Mouse (Mus musculus) mouse trophoblast stem cell (cell line): ENCODE results near the gene Krt78.

Experiments used
- in situ Hi-C, 2 experiments: fragments of 300-500 bp; cut with MseI, MboI; formaldehyde crosslinking; loops; 2 replicates in 1 of 2; 3 replicates in 1 of 2; pipeline ENCODE4 v1.15.1; 2025

The Krt78 gene

DNA sequence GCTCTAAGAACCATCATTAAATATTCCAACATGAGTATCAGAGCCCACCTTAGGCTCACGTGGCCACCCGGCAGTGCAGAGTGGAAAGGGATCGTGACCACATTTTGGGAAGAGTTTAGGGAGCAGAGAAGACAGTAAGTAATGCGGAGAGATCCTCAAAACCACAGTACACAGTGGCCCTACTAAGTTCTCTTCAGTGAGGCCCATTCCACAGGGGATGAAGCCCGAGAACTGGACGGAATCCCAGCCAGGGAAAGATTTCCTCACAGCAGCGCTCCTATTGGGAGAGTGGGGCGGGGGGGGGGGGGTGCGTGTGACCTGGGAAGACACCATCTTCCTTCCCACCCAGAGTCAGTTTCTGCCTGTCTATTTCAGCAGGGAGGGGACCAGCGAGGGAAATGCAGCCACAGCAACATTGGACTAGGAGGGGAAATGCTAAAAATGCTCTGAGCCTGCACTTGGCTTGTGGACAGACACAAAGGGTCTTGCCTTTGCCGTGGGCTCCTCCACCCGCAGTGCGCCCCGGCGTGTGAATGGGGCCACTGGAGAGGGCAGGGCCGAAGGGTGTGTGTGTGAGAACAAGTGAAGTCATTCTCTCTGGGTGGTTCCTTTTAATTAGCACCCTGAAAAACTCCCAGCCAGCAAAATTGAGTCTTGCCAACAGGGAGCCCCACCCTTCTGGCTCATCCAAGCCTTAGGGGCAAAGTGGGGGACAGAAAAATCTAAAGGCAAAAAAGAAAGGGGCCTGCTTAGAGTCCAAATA, 20.2 kb upstream of the Krt78 start:
- in situ Hi-C loops: loop anchor here (5.0 to 10.0 kb wide), 3 partner anchors 202 to 637 kb away; no protein-coding TSS in a partner anchor

DNA sequence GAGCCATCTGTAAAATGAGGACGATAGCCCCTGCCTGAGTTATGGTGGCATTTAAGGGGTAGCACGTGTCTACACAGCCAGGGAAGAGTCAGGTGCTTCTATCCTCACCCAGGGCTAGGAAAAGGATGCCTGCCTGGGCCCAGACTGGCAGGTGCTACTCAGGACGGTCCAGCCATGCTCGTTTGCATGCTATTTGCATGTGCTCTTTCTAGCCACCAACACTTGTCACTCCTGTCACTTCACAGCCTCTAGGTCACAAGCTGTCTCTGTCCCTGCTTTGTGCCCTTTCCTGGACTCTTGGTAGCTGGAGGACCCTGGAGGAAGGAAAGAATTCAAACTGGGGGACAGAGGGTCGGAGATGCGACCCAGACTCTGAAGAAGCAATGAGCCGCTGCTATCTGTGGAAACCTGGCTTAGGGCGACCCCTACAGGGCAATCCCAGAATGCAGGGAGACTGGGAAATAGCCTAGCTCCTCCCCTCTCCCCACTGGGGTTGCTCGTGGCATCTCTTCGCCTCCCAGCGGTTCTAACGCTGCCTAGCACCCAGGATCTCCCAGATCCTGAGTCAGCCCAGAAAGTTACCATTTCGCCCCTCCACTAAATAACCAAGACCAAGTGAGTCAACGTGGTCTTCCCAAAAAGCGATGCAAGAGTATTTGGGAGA, 19.5 kb upstream of the Krt78 start:
- in situ Hi-C loops: loop anchor here (5.0 to 10.0 kb wide), 3 partner anchors 201 to 636 kb away; no protein-coding TSS in a partner anchor

DNA sequence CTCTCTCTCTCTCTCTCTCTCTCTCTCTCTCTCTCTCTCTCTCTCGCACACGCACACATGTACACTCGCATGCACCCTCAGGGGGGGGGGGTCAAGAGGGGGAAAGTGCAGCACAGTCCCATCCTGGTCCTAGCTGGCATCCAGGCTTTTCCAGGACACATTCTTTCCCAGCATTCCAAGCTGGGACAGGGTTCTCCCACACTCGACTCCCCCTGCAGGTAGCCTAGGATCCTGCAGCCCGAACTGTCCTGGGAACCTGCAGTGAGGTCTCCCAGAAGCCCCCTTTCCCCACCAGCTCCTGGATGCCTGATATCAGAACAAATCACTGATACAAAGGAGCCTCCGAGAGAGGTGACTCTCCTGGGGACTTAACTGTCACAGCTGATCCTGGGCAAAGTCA, 16.4 kb upstream of the Krt78 start:
- in situ Hi-C loops: loop anchor here (5.0 to 10.0 kb wide), 3 partner anchors 198 to 633 kb away; no protein-coding TSS in a partner anchor

DNA sequence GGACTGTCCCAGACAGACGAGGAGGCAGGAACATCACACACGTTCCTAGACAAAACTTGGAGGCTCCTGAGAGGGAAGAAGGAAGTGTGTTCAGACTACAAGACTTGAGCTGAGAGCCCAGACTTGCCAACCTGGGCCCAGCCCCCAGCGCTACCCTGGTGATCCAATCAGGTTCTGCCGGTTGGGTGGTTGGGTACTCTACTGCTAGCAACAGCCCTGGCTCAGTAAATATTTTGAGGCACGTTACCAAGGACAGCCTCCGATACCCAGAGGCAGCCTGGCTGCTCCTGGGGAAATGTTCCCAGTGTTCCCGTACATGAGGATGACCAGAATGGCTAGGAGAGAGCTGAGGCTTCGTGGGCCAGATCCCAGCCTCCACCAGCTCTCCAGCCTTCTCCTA, 12.7 kb upstream of the Krt78 start:
- in situ Hi-C loops: no loop called here

DNA sequence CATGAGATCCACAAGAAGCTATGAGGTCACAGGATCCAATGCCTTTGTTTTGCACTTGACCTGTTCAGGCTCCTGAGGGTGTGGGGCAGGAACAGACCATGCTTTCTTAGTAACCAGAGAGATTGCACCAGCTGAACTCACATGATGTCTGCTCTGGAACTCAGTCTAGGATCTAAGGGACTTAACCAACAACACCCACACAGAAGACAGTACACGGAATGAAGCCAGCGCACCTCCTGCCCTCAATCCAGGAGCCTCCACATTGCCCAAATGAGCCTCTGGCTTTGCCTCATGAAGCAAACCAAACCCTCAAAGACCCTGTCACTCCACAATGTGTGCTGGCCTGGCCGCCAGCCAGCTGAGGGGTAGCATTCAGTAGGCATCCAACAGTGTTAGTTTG, 4.8 kb upstream of the Krt78 start:
- in situ Hi-C loops: no loop called here

DNA sequence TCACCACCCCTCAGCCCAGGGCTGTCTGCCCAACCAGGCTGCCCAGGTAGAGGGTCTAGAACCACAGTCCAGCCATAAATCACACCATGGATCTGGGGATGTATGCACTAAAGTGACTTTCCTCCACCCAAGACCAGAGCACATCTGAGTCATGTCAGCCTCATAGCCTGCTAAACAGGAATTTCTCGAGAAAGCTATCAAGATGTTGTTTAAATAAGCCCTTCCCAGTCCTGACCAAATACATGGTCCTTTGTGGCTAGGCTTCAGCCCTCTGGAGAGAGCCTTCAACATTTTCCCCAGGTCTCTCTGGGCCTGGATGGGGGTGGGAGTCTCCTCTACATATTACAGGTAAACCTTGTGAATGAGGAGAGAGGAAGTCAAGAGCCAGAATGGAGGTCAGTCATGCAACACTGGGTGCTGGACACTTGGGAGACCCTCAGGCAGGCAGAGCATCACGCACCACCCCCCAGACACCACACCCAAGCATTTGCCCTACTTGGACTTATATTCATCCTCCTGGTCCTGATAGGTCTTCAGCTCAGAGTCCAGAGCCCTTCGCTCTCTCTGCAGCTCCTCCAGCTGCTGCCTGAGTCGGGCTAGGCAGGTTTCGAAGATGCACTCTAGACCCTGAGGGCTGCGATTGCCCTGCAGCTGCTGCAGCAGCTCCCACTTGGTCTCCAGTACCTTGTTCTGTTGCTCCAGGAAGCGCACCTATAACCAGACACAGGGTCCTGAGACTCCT, 1.2 kb downstream of the Krt78 start:
- in situ Hi-C loops: no loop called here

DNA sequence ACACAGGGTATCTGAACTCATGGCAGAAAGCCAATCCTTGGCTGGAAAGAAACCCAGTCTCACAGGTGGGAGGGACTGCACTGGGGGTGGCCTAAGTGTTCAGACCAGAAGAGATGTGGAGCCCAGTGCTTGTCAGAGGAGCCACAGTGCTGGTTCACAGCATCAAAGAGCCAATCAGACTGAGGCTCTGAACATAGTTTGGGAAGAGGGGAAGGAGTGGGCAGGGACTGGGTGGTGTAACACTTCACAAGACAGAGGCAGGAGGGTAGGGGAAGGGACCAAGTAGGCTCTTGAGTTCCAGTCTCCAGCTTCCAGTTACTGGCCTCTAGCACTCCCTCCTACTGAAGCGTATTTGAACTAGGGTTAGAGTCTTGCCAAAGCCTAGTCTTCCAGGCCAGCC, 8.7 kb downstream of the Krt78 start:
- in situ Hi-C loops: no loop called here

DNA sequence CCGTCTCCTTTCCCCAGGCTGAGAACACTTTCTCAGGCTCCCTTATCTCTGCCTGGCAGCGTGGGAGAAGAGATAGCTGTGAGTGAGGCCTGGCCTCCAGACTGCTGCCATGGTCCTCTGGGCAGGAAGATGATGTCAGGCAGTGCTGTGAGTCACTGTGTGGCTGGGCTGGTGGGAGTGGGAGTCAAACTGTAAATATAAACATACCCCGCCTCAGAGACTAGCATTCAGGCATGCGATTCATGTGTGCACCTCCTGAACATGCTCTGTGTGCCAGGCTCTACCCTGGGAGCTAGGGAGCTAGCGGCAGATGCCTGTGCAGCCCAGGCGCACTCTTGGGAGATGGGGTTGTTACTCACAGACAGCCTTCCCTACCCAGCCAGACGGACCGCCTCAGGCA, 12.1 kb downstream of the Krt78 start:
- in situ Hi-C loops: no loop called here

DNA sequence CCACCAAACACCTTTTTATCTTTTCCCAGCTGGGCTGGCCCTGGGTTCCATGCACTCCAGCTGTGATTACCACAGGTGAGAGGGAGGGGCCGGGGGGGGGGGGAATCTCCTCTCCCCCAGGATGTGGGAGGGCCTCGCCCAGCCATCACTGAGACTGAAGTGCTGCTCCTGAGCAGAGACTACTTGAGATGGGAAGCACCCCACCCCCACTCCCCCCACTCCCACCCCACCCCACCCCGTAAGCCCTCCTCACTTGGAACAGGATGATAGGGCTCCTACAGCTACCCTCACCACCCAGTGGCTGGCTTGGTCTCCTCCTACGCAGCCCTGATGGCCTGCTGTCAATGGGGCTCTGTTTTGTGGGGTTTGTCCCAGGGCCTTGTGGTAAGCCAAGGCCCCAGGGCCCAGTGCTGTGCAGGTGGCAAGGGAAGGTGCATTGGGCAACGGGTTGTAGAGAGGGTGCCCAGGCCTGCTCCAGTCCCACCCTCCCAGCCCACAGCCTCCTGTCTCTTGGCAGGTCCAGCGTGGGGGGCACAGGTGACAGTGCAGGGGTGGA, 13.7 kb downstream of the Krt78 start, which contains the start of gene Krt79:
TSS of gene Krt79 (minus strand) at position 51 of the 556 bp plus-strand sequence.
- in situ Hi-C loops: no loop called here

DNA sequence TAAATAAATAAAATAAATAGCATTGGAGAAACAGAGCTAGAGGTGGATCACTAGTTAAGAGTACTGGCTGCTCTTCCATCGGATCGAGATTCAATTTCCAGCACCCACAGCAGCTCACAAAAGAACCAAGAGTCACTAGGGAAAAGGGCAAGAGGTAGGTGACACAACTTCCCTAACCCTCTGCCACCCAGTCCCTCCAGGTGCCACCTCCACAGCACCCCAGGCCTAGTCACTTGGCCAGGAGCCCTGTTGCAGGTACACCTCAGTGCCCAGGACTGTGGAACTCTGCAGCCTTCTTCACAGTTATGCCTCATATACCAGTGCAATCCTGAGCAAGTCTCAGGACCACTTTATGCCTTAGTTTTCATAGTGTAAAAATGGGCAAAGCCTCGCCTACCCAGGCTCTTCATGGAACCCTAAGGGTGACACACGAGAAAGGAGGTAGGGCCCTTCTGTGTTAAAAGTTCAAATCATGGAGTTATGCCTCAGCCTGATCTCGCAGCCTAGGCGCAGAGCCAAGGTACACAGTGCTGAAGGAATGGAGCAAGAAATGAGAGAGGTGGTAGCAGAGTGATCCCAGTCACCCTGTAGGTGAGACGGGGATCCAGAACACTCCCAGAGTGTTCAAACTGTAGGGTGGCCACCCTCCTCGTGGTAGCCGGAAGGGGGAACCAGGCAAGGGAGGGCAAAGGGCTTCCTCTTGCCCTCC, 15.3 kb downstream of the Krt78 start:
- in situ Hi-C loops: no loop called here

DNA sequence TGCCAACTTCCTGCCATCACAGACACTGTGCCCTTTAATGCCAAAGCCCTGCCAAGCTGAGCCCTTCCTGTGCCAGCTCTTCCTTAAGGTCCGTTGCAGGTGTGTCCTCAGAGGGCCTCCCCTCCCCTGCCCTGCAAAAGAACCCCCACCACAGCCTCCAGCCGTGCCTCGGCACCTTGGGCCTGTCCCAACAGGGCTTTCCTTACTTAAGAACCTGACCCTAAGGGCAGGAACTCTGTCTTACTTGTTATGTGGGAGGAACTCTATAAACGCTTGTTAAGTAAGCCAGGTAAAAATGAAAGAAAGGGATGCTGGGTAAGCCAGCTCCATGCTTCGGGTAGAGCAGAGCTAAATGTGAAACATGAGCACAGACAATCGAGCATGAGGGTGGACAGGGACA, 21.1 kb downstream of the Krt78 start:
- in situ Hi-C loops: no loop called here

DNA sequence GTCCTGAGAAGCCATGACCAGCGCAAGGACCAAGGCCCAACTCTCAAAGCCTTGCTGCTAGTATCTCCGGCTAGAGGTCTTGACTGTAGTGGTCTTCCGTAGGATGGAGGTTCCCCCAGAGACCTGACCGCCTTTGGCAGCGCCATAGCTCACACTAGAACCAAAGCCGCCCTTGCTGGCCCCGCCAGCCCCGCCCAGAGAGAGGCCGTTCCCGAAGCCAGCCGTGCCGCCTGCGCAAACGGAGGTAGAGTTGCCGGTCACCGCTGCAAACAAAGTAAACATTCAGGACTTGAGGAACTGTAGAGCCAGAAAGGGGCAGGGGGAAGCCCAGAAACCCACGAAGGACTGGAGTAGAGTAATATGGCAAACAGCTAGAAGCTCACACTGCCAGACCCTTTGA, 24.4 kb downstream of the Krt78 start:
- in situ Hi-C loops: no loop called here

DNA sequence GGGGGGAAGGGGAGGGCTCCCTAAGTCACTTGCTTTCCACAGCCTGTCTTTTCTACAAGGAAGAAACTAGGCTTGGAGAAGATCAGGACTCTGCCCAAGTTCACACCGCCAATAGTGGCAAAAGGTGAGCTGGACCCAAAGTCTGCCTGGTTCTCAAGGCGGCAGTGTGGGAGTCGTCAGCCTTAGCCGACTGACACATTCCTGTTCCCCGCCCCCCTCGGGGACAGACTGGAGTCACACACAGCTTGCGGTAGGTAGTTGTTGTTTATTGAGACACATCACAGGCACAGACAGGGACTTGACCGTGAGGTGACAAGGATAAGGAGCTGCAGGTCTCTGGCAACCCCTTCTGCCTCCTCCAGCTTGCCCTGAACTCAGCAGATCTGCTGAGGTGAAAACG, 25.0 kb downstream of the Krt78 start:
- in situ Hi-C loops: no loop called here

DNA sequence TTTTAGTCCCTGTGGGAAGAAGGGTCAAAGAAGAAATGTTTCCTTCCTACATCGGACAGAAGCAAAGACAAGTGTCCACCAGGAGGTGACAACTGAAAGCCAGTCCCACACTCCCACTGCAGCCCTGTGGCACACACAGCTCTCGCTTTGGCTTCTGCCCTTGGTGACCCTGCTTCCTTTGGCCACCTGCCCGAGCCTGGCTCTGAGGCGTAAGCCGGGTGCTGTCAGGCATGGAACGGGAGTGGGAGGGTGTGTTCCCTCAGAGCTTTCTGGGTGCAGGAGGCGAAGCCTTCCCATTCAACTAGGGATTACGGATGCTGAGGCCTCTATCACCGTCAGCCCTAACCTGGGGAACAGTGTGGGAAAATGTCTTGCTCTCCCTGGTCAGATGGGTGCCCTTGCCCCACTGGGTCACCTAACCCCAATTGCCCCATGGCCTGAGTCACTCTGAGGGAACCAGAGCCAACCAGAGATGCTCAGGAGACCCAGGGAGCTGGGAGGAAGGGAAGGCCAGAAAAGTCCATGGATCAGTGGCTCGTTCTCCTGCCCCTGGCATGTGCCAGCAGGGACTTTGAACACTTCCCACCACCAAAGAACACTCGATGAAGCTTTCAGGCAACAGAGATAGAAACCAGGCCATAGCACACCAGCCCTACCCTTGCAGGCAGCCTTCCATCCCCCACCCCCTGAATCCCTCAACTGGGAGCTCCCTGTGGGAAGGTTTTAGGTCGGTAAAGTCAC, 26.6 kb downstream of the Krt78 start:
- in situ Hi-C loops: no loop called here

DNA sequence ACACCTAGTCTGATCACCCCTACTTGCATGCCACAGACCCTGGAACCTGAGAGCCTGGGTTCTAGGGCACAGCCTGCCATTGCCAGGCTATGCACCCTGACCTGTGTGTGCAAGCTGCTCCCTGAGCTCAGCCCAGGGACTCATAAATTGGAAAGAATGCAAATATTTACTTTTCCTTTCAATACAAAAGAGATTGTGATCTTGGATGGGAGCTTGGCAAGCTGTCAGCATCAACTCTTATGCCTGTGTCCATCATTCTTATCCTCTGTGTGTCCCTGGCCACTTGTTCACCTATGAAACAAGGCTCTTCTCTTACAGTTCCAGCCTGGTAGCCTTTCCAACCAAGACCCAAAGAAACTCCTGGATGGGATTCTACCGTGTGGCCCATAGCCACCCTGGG, 29.0 kb downstream of the Krt78 start:
- in situ Hi-C loops: no loop called here

DNA sequence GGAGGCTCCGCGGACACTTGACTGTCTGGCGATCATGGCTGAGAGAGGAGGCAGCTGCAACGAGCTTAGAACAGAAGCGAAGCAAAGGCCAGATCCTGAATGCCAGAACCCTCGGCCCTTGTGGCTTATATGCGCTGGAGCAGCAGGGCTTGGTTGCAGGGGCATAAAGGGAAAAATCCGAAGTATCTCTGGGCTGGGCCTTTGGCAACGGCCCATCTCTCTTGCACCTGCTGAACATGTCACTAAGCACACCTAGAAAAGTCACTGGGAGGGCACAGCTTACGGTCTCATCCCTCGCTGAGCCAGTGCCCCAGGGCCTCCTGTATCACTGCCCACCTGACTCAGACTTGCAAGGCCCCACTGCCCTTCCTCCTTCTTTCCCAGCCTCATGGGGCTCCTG, 29.5 kb downstream of the Krt78 start, which contains the start of gene Krt4:
TSS of gene Krt4 (minus strand) at position 101 of the 400 bp plus-strand sequence.
- in situ Hi-C loops: no loop called here

DNA sequence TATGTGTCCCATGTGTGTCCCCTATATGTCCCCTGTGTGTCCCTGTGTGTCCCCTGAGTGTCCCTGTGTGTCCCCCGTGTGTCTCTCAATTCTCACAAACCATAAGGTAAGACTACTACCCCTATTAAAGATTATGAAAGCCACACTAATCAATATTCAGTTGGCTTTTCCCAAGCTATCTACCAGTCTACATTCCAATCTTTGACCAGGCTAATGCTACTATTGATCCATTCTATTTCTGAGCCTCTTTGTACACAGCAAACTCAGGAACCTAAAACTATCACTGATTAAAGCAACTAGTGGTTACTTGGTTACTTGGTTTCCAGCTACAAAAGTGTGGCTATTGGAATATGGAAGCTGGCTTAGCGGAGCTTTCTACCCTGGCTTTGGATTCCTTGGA, 31.8 kb downstream of the Krt78 start:
- in situ Hi-C loops: no loop called here

DNA sequence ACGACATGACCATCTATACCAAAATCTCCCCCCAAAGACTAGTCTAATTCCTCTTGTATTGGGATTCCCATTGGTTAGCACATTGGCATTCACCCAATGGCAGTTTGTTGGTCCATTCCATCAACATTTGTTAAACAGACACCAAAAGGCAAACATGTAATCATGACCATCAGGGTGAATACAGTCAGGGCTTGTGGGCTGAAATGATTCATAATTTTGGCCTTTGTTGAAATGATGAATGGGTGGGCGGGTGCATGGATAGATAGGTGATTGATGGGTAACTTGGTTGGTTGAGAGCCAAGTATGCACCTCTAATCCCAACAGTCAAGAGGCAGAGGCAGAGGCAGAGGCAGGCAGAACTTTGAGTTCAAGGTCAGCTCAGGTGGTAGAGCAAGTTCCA, 38.0 kb downstream of the Krt78 start:
- in situ Hi-C loops: no loop called here

DNA sequence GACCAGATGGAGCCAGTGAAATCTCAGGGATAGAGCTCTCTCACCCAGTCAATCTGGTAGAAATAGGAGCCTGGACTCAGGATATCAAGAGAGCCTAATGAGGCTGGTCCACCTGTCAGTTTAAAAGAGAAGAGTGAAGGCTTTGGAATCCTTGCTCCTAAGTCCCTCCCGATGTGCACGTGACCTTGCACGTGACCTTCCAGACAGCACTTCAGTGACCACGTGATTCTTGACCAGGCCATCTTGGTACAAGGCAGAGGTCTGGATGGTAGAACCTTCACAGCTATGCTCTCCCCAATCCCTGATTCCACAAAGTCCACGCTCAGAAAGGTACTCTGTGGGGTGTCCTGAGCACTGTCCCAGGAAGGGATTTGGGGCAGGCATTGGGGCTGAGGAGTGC, 49.2 kb downstream of the Krt78 start:
- in situ Hi-C loops: no loop called here
